Mouse (Mus musculus) liver, embryonic 18 days (tissue): ENCODE data around the gene 4930518I15Rik. TPM values are rescaled to one million over a fixed set of nuclear protein-coding genes. Genes with fewer than 3 reads are reported as not detected.

Experiments used
- polyA plus RNA-seq: library from polyadenylated mRNA; depleted of rRNA; stranded (reverse); fragments of >200 nt; gene quantifications from 2 replicates; pipeline ENCODE4 v1.2.3, GENCODE M21; 2012; rRNA removed

The 4930518I15Rik gene
- polyA plus RNA-seq = 0.85 and 0.87 TPM in 2 replicates

GRCm38 (mm10) chr2:156857835-156858234, at the start of gene 4930518I15Rik:
Gene 4930518I15Rik, minus strand, starts transcription at chr2:156857946.

DNA sequence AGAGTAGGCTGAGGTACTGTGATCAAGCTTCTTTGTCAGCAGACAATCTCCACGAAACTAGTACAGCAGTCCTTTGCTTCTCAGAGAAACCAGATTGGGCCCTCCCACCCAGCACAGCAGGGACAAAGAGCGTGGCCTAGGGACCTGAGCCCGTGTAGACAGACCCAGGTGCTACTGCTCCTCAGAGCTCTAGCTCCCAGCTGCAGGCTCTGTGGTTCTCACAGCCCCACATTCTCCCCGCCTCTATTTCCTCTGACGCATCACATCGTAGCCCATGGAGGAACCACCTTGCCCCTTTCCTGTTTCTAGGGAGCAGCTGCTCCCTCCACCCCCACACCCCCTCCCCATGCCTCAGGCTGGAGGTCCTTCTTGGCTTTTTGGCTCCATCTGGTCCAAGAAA, 29.3 kb upstream of the 4930518I15Rik start, which contains the start of gene Sla2:
TSS of gene Sla2 (minus strand) at position 176 of the 400 bp plus-strand sequence.

DNA sequence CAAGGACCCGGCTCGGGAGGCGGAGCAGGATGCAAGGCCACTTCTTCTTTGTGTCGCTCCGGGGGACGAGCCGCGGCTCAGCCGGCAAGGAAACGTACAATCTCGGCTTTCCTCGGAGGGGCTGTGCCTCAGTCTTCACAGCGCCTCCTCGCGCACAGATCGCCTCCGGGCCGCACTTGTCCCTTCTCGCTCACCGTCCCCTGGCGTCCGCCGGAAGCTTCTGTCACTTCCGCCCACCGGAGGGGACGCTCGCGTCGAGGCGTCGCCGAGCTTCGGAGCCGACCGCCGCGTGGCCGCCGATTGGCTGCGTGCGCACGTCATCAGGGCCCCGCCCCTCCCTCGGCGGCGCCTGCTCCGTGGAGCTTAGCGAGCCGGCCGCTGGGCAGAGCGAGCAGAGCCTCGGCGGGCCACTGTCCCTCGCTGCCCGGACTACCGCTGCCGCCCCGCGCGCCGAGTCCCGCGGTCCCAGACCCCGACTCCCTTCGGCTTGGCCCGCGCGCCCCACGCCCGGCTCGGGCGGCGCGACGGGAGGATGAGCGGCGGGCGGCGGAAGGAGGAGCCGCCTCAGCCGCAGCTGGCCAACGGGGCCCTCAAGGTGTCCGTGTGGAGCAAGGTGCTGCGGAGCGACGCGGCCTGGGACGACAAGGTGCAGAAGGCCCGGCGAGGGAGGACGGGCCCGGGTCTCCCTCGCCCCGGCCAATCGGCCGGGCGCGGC, 5.2 kb upstream of the 4930518I15Rik start, which contains the start of gene Rab5if:
TSS of gene Rab5if (plus strand) at position 357 of the 715 bp plus-strand sequence.

GRCm38 (mm10) chr2:156839319-156840191, 18.2 kb downstream of the 4930518I15Rik start, which contains the start of gene Tgif2:
Gene Tgif2, plus strand, starts transcription at chr2:156840007.

Other genes with a start within 250 kb of the 4930518I15Rik start
- gene Dlgap4, start 244.2 kb downstream of the 4930518I15Rik start, polyA plus RNA-seq = 9.9 and 10.1 TPM in 2 replicates
- gene Myl9, start 82.5 kb downstream of the 4930518I15Rik start, polyA plus RNA-seq = 31.4 and 33.8 TPM in 2 replicates
- 5.0 and 5.6 TPM in 2 replicates for gene Tgif2, start 17.9 kb downstream of the 4930518I15Rik start, polyA plus RNA-seq
- 90.7 and 94.2 TPM in 2 replicates for gene Rab5if, start 5.2 kb upstream of the 4930518I15Rik start, polyA plus RNA-seq
- gene Sla2, start 29.2 kb upstream of the 4930518I15Rik start, polyA plus RNA-seq = 0.95 and 1.0 TPM in 2 replicates
- gene Ndrg3, start 134.1 kb upstream of the 4930518I15Rik start, polyA plus RNA-seq = 16.9 and 17.5 TPM in 2 replicates
- 11.0 and 11.5 TPM in 2 replicates for gene Dsn1, start 149.2 kb upstream of the 4930518I15Rik start, polyA plus RNA-seq
- 0.85 and 1.2 TPM in 2 replicates for gene Soga1, start 221.3 kb upstream of the 4930518I15Rik start, polyA plus RNA-seq
- gene Tldc2, start 229.1 kb upstream of the 4930518I15Rik start, polyA plus RNA-seq = not detected in 2 replicates